Mouse (Mus musculus) cortical plate, adult 2 months (tissue): ENCODE data around the gene Rfxank.

Experiments used
- CTCF ChIP-seq: fragments of 200-500 bp; IDR thresholded peaks from 2 replicates; pipeline ENCODE4 v1.5.1; 2011; ENCODE audit warnings: mild to moderate bottlenecking, control low read depth, low read length; ENCODE audit not compliant: insufficient read depth; ENCODE audit errors: extremely low read depth
- POLR2A ChIP-seq: fragments of 200-500 bp; IDR thresholded peaks from 2 replicates; pipeline ENCODE4 v1.6.1; 2011; ENCODE audit warnings: mild to moderate bottlenecking, low read length, control low read depth; ENCODE audit not compliant: insufficient read depth; ENCODE audit errors: extremely low read depth

GRCm38 (mm10) chr8:70130066-70130465 lies 8.9 kb downstream of the Rfxank start:
- TF ChIP-seq CTCF (no peak), POLR2A (no peak)
